In the genomic region with DNA sequence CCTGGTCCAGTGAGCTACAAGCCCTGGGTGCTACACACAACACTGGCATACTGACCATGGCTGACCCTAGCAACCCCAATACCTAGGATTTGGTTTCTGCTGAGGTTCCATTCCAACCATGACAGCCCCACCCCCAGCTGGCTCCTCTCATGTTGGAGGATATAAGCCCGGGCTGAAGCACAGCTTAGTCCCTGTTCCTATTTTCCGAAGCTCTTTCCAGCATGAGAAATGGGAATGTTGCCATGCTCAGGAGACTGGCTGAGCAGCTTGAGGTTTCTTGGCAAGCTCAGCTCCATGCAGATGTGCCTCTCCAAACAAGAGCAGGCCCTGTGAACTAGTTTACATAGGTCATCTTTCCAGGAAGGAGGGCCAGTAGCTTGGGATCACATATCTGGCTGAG, we compare ENCODE assay signal across 14 mouse cellular contexts. TPM values are rescaled to one million over a fixed set of nuclear protein-coding genes. Genes with fewer than 3 reads are reported as not detected.
DNase-seq lines count a peak whose midpoint lies in the region; ATAC-seq lines count a peak whose summit lies in the region.
"Had no signal": no experiment of that assay in that cellular context is flagged by ENCODE, and none has a peak within 500 bp of the region (broad histone marks: within the 10 kb centered on the region; RNA-seq: fewer than 3 reads in every experiment).

No protein-coding gene starts in this region.

- no peaks in the 10 kb centered on the region for H3K4me1 ChIP-seq in midbrain, embryonic 10.5 days
- H3K4me1 ChIP-seq: neural tube, embryonic 12.5 days had no signal

- no peak for ATAC-seq in megakaryocyte progenitor cell, adult 5-6 weeks (replicated peaks; ENCODE audit: poor library complexity)
- ATAC-seq in inflammation-experienced regulatory T-cells, adult 6 months = no peak
- ATAC-seq: hindbrain, embryonic 16.5 days had no signal

- H3K9me3 ChIP-seq in midbrain, embryonic 10.5 days (replicated peaks) = no peaks in the 10 kb centered on the region
- H3K9me3 ChIP-seq: neural tube, embryonic 12.5 days had no signal

- no peak overlapping the region for H3K27ac ChIP-seq in midbrain, embryonic 10.5 days (replicated peaks)
- H3K27ac ChIP-seq: neural tube, embryonic 12.5 days had no signal

- no peak overlapping the region for H3K4me3 ChIP-seq in midbrain, embryonic 10.5 days
- H3K4me3 ChIP-seq: neural tube, embryonic 12.5 days had no signal

- intact Hi-C loops in heart, postnatal 10 days (cut with DNase I) = no loop called here

- H3K27me3 ChIP-seq in midbrain, embryonic 10.5 days (ENCODE audit: low read depth, poor library complexity, severe bottlenecking) = no peaks in the 10 kb centered on the region
- H3K27me3 ChIP-seq: neural tube, embryonic 12.5 days had no signal

- no peaks in the 10 kb centered on the region for H3K36me3 ChIP-seq in midbrain, embryonic 10.5 days
- H3K36me3 ChIP-seq: neural tube, embryonic 12.5 days had no signal

- 93% methylated on average over 2 of the region's 2 CpGs for WGBS in midbrain, embryonic 10.5 days

- DNase-seq in gastrocnemius, adult 18-20 months (ENCODE audit: low spot score) = peak; percentile 69
- DNase-seq in gastrocnemius, postnatal 10 days = no peak
- peak; percentile 23 to 41 for DNase-seq in right cerebral cortex, postnatal 10 days (ENCODE audit: low spot score in 2 of 2)
- no peak for DNase-seq in right cerebral cortex, adult 18-20 months
- DNase-seq in heart, postnatal 10 days = peak; percentile 61 to 68
- no peak for DNase-seq in midbrain, embryonic 10.5 days (ENCODE audit: low spot score)
- DNase-seq: cerebellum, adult 9-10 months; embryo, embryonic 11 days; left cerebral cortex, postnatal 4 days; thymus, adult 18-20 months had no signal

RNA-seq across cellular contexts. Expression of gene Cxcl12, which starts 30.6 kb away (rescaled TPM):
- 10 to 100 TPM; 39.6 to 54.6 TPM for total RNA-seq in gastrocnemius, adult 18-20 months (2021)
- total RNA-seq in gastrocnemius, postnatal 10 days (2021) = 100 to 1,000 TPM in 1 of 2 experiments, 10 to 100 TPM in 1; 69.8 to 106 TPM
- 100 to 1,000 TPM; 147 to 151 TPM for total RNA-seq in heart, postnatal 10 days (2021)
- 59.9 and 72.6 TPM in 2 replicates for polyA plus RNA-seq in midbrain, embryonic 10.5 days (2016; fragmentation: Nextera tagmentation; extraction: Ambion mirVana)
- total RNA-seq in megakaryocyte progenitor cell, adult 5-6 weeks (2015) = 0.44 and 1.0 TPM in 2 replicates
- 0.29 and 0.41 TPM in 2 replicates for total RNA-seq in megakaryocyte progenitor cell, adult 5-6 weeks (2017)
- polyA plus RNA-seq in inflammation-experienced regulatory T-cells, adult 6 months (2017; shearing (Covaris generic)) = not detected

Comparison
In these comparisons a context has a peak if more than half of its experiments do, and no peak if none do; other contexts are left out.
1. DNase-seq: peak in gastrocnemius, adult 18-20 months (single experiment), right cerebral cortex, postnatal 10 days (2 of 2) and heart, postnatal 10 days (2 of 2); none in gastrocnemius, postnatal 10 days (single experiment), right cerebral cortex, adult 18-20 months (single experiment) and midbrain, embryonic 10.5 days (single experiment).
2. RNA of gene Cxcl12, which starts 30.6 kb away (total RNA-seq): 147 to 151 TPM in heart, postnatal 10 days, 69.8 to 106 TPM in gastrocnemius, postnatal 10 days and 39.6 to 54.6 TPM in gastrocnemius, adult 18-20 months; 0.29 to 1.0 TPM in megakaryocyte progenitor cell, adult 5-6 weeks; every median in the first group is over 10 times any median in the second.